10 mouse cellular contexts compared by ENCODE assay signal in genomic region chr6:86820690-86821089, GRCm38 (mm10). TPM values are rescaled to one million over a fixed set of nuclear protein-coding genes. Genes with fewer than 3 reads are reported as not detected.
DNase-seq lines count a peak whose midpoint lies in the region; ATAC-seq and TF ChIP-seq lines count a peak whose summit lies in the region.
"Had no signal": no experiment of that assay in that cellular context is flagged by ENCODE, and none has a peak within 500 bp of the region (broad histone marks: within the 10 kb centered on the region; RNA-seq: fewer than 3 reads in every experiment).

No protein-coding gene starts in this region.

- H3K4me1 ChIP-seq in cerebellum, adult 2 months (ENCODE audit: control insufficient read depth, insufficient read depth, low read length) = peaks cover 15% of the 10 kb centered on the region
- H3K4me1 ChIP-seq in midbrain, postnatal 0 days (ENCODE audit: insufficient read depth, low read length) = no peaks in the 10 kb centered on the region; the same call in 1 of the 2 replicates
- peaks cover 8% of the 10 kb centered on the region for H3K4me1 ChIP-seq in midbrain, embryonic 15.5 days
- H3K4me1 ChIP-seq in forebrain, embryonic 11.5 days (replicated peaks; ENCODE audit: control insufficient read depth, insufficient read depth, low read length) = peaks cover 4% of the 10 kb centered on the region
- peaks cover 8% of the 10 kb centered on the region for H3K4me1 ChIP-seq in midbrain, embryonic 13.5 days (replicated peaks)

- H3K9me3 ChIP-seq in midbrain, postnatal 0 days (ENCODE audit: low read length) = no peaks in the 10 kb centered on the region
- H3K9me3 ChIP-seq in midbrain, embryonic 15.5 days = no peaks in the 10 kb centered on the region
- no peaks in the 10 kb centered on the region for H3K9me3 ChIP-seq in forebrain, embryonic 11.5 days (ENCODE audit: control insufficient read depth, low read length)
- no peaks in the 10 kb centered on the region for H3K9me3 ChIP-seq in midbrain, embryonic 13.5 days
- H3K9me3 ChIP-seq: embryonic facial prominence, embryonic 12.5 days; heart, embryonic 15.5 days had no signal

- no peak overlapping the region for H3K4me2 ChIP-seq in midbrain, postnatal 0 days (ENCODE audit: low read depth, low read length, poor library complexity, severe bottlenecking)
- no peak overlapping the region for H3K4me2 ChIP-seq in midbrain, embryonic 15.5 days
- no peak overlapping the region for H3K4me2 ChIP-seq in forebrain, embryonic 11.5 days (ENCODE audit: low read depth, low read length, severe bottlenecking)
- no peak overlapping the region for H3K4me2 ChIP-seq in midbrain, embryonic 13.5 days (replicated peaks)
- H3K4me2 ChIP-seq: embryonic facial prominence, embryonic 12.5 days; heart, embryonic 15.5 days had no signal

- 66% methylated on average over 7 of the region's 7 CpGs for WGBS in cerebellum, adult 2 months
- WGBS in midbrain, postnatal 0 days = 64% methylated on average over 7 of the region's 7 CpGs
- 65% methylated on average over 7 of the region's 7 CpGs for WGBS in midbrain, embryonic 15.5 days
- 66% methylated on average over 7 of the region's 7 CpGs for WGBS in forebrain, embryonic 11.5 days
- WGBS in midbrain, embryonic 13.5 days = 63% methylated on average over 7 of the region's 7 CpGs

- no peaks in the 10 kb centered on the region for H3K36me3 ChIP-seq in midbrain, postnatal 0 days (ENCODE audit: insufficient read depth, low read length)
- no peaks in the 10 kb centered on the region for H3K36me3 ChIP-seq in midbrain, embryonic 15.5 days (replicated peaks)
- H3K36me3 ChIP-seq in forebrain, embryonic 11.5 days (ENCODE audit: control insufficient read depth, insufficient read depth, low read length) = no peaks in the 10 kb centered on the region
- no peaks in the 10 kb centered on the region for H3K36me3 ChIP-seq in midbrain, embryonic 13.5 days
- H3K36me3 ChIP-seq: embryonic facial prominence, embryonic 12.5 days; heart, embryonic 15.5 days had no signal

- DNase-seq in cerebellum, adult 2 months = peak in 1 of 2 experiments; percentile 30
- DNase-seq in cerebellum, adult 11 months = no peak
- DNase-seq in midbrain, postnatal 0 days (ENCODE audit: low spot score) = peak; percentile 28
- peak; percentile 37 for DNase-seq in lung, postnatal 10 days
- no peak for DNase-seq in gastrocnemius, postnatal 4 days (ENCODE audit: low spot score in 2 of 2)
- no peak for DNase-seq in forebrain, embryonic 11.5 days (ENCODE audit: low spot score)

- no peak overlapping the region for H3K27ac ChIP-seq in cerebellum, adult 2 months (ENCODE audit: insufficient read depth, low read length)
- H3K27ac ChIP-seq in midbrain, postnatal 0 days (ENCODE audit: low read depth, low read length) = no peak overlapping the region
- H3K27ac ChIP-seq in midbrain, embryonic 15.5 days = no peak overlapping the region
- no peak overlapping the region for H3K27ac ChIP-seq in forebrain, embryonic 11.5 days (ENCODE audit: low read depth, low read length)
- H3K27ac ChIP-seq in midbrain, embryonic 13.5 days = no peak overlapping the region
- H3K27ac ChIP-seq: embryonic facial prominence, embryonic 12.5 days; heart, embryonic 15.5 days had no signal

- no peak overlapping the region for H3K9ac ChIP-seq in midbrain, postnatal 0 days (replicated peaks; ENCODE audit: low read length, poor library complexity, severe bottlenecking)
- no peak overlapping the region for H3K9ac ChIP-seq in midbrain, embryonic 15.5 days
- no peak overlapping the region for H3K9ac ChIP-seq in forebrain, embryonic 11.5 days (ENCODE audit: low read length)
- no peak overlapping the region for H3K9ac ChIP-seq in midbrain, embryonic 13.5 days (replicated peaks)
- H3K9ac ChIP-seq: embryonic facial prominence, embryonic 12.5 days; heart, embryonic 15.5 days had no signal

- H3K4me3 ChIP-seq in cerebellum, adult 2 months (replicated peaks; ENCODE audit: insufficient read depth, low read depth, low read length) = no peak overlapping the region
- H3K4me3 ChIP-seq in midbrain, postnatal 0 days (ENCODE audit: low read depth, low read length) = no peak overlapping the region
- no peak overlapping the region for H3K4me3 ChIP-seq in midbrain, embryonic 15.5 days
- H3K4me3 ChIP-seq in forebrain, embryonic 11.5 days (ENCODE audit: low read depth, low read length) = no peak overlapping the region
- H3K4me3 ChIP-seq in midbrain, embryonic 13.5 days (replicated peaks) = no peak overlapping the region
- H3K4me3 ChIP-seq: embryonic facial prominence, embryonic 12.5 days; heart, embryonic 15.5 days had no signal

- ATAC-seq in midbrain, postnatal 0 days (ENCODE audit: low FRiP score) = no peak
- no peak for ATAC-seq in midbrain, embryonic 15.5 days (replicated peaks)
- no peak for ATAC-seq in forebrain, embryonic 11.5 days (replicated peaks; ENCODE audit: low FRiP score)
- ATAC-seq in midbrain, embryonic 13.5 days = no peak

- no peak for TF ChIP-seq POLR2A in cerebellum, adult 2 months (IDR thresholded peaks at IDR 0.05; ENCODE audit: borderline replicate concordance, insufficient read depth, low read length)

- H3K27me3 ChIP-seq in cerebellum, adult 2 months (ENCODE audit: control insufficient read depth, insufficient read depth, low read length) = no peaks in the 10 kb centered on the region
- no peaks in the 10 kb centered on the region for H3K27me3 ChIP-seq in midbrain, postnatal 0 days (ENCODE audit: insufficient read depth, low read length)
- no peaks in the 10 kb centered on the region for H3K27me3 ChIP-seq in midbrain, embryonic 15.5 days (replicated peaks)
- no peaks in the 10 kb centered on the region for H3K27me3 ChIP-seq in forebrain, embryonic 11.5 days (ENCODE audit: control insufficient read depth, insufficient read depth, low read length)
- H3K27me3 ChIP-seq in midbrain, embryonic 13.5 days = peaks cover 7% of the 10 kb centered on the region
- H3K27me3 ChIP-seq: heart, embryonic 15.5 days had no signal

- peak; percentile 54 for TF ChIP-seq CTCF in cerebellum, adult 2 months (IDR thresholded peaks at IDR 0.05; ENCODE audit: borderline replicate concordance, insufficient read depth, low read depth, low read length)
- TF ChIP-seq CTCF in midbrain, postnatal 0 days (IDR thresholded peaks at IDR 0.05) = peak; percentile 56

RNA-seq across cellular contexts. Expression of gene Anxa4, which starts 27.3 kb away (rescaled TPM):
- polyA plus RNA-seq in cerebellum, adult 2 months (2012; rRNA removed) = 7.3 and 8.1 TPM in 2 replicates
- 3.6 and 3.9 TPM in 2 replicates for total RNA-seq in midbrain, postnatal 0 days (2014; rRNA removed)
- polyA plus RNA-seq in midbrain, postnatal 0 days (2015; fragmentation: Nextera tagmentation; extraction: Ambion mirVana) = 5.0 and 5.7 TPM in 2 replicates
- polyA plus RNA-seq in midbrain, embryonic 15.5 days (2015; fragmentation: Nextera tagmentation; extraction: Ambion mirVana) = 5.5 and 5.9 TPM in 2 replicates
- 10 to 100 TPM; 48.9 to 49.5 TPM for total RNA-seq in gastrocnemius, postnatal 4 days (2021)
- polyA plus RNA-seq in forebrain, embryonic 11.5 days (2014; fragmentation: Nextera tagmentation; extraction: Ambion mirVana) = 5.7 and 6.1 TPM in 2 replicates
- polyA plus RNA-seq in midbrain, embryonic 13.5 days (2015; fragmentation: Nextera tagmentation; extraction: Ambion mirVana) = 3.2 and 3.4 TPM in 2 replicates

RNA-seq across cellular contexts. Expression of gene Aak1, which starts 28.6 kb away (rescaled TPM):
- 152 and 165 TPM in 2 replicates for polyA plus RNA-seq in cerebellum, adult 2 months (2012; rRNA removed)
- 74.4 and 79.2 TPM in 2 replicates for total RNA-seq in midbrain, postnatal 0 days (2014; rRNA removed)
- polyA plus RNA-seq in midbrain, postnatal 0 days (2015; fragmentation: Nextera tagmentation; extraction: Ambion mirVana) = 29.1 and 41.8 TPM in 2 replicates
- 44.0 and 51.8 TPM in 2 replicates for polyA plus RNA-seq in midbrain, embryonic 15.5 days (2015; fragmentation: Nextera tagmentation; extraction: Ambion mirVana)
- total RNA-seq in gastrocnemius, postnatal 4 days (2021) = 10 to 100 TPM; 57.9 to 69.9 TPM
- 21.9 and 23.2 TPM in 2 replicates for polyA plus RNA-seq in forebrain, embryonic 11.5 days (2014; fragmentation: Nextera tagmentation; extraction: Ambion mirVana)
- polyA plus RNA-seq in midbrain, embryonic 13.5 days (2015; fragmentation: Nextera tagmentation; extraction: Ambion mirVana) = 32.1 and 34.4 TPM in 2 replicates

Comparison
In these comparisons a context has a peak if more than half of its experiments do, and no peak if none do; other contexts are left out.
1. DNase-seq: peak in midbrain, postnatal 0 days (single experiment) and lung, postnatal 10 days (single experiment); none in cerebellum, adult 11 months (single experiment), gastrocnemius, postnatal 4 days (0 of 2) and forebrain, embryonic 11.5 days (single experiment).